Comparison of ENCODE assay signal across 20 mouse cellular contexts in genomic region chr1:78840769-78841168, GRCm38 (mm10). TPM values are rescaled to one million over a fixed set of nuclear protein-coding genes. Genes with fewer than 3 reads are reported as not detected.
"Had no signal": no experiment of that assay in that cellular context is flagged by ENCODE, and none has a peak within 500 bp of the region (broad histone marks: within the 10 kb centered on the region; RNA-seq: fewer than 3 reads in every experiment).

No protein-coding gene starts in this region.

- H3K36me3 ChIP-seq: lung, embryonic 15.5 days; midbrain, embryonic 12.5 days; neural tube, embryonic 12.5 days; stomach, embryonic 15.5 days had no signal

- H3K9ac ChIP-seq: liver, postnatal 0 days; lung, embryonic 15.5 days; midbrain, embryonic 12.5 days; neural tube, embryonic 12.5 days; stomach, embryonic 15.5 days had no signal

- H3K9me3 ChIP-seq: lung, embryonic 15.5 days; midbrain, embryonic 12.5 days; neural tube, embryonic 12.5 days; stomach, embryonic 15.5 days had no signal

- H3K4me1 ChIP-seq: lung, embryonic 15.5 days; megakaryocyte, embryonic 14.5 days; midbrain, embryonic 12.5 days; neural tube, embryonic 12.5 days; stomach, embryonic 15.5 days had no signal

- H3K4me3 ChIP-seq: lung, embryonic 15.5 days; megakaryocyte, embryonic 14.5 days; midbrain, embryonic 12.5 days; neural tube, embryonic 12.5 days; stomach, embryonic 15.5 days had no signal

- H3K4me2 ChIP-seq: lung, embryonic 15.5 days; midbrain, embryonic 12.5 days; neural tube, embryonic 12.5 days; stomach, embryonic 15.5 days had no signal

- ATAC-seq: liver, postnatal 0 days; lung, postnatal 0 days had no signal

- H3K27ac ChIP-seq: lung, embryonic 15.5 days; macrophage; midbrain, embryonic 12.5 days; neural tube, embryonic 12.5 days; stomach, embryonic 15.5 days; stomach, postnatal 0 days had no signal

- H3K27me3 ChIP-seq: lung, embryonic 15.5 days; megakaryocyte, embryonic 14.5 days; midbrain, embryonic 12.5 days; neural tube, embryonic 12.5 days; stomach, embryonic 15.5 days had no signal

- DNase-seq: liver, postnatal 0 days; lung, adult 2 months; lung, postnatal 14 days; lung, postnatal 36 days; midbrain, embryonic 14.5 days; right cerebral cortex, postnatal 14 days; thymus, adult 2 months; thymus, postnatal 25 days; thymus, postnatal 4 days had no signal

RNA-seq across cellular contexts. Expression of gene Kcne4, which starts 24.2 kb away (rescaled TPM):
- total RNA-seq: megakaryocyte progenitor cell, adult 5-6 weeks; monocyte, adult 5-6 weeks; neutrophil, adult 5-6 weeks had no signal
- polyA plus RNA-seq: macrophage had no signal
